Mouse (Mus musculus): ENCODE data around the gene Sox11.

Gene Sox11

DNA sequence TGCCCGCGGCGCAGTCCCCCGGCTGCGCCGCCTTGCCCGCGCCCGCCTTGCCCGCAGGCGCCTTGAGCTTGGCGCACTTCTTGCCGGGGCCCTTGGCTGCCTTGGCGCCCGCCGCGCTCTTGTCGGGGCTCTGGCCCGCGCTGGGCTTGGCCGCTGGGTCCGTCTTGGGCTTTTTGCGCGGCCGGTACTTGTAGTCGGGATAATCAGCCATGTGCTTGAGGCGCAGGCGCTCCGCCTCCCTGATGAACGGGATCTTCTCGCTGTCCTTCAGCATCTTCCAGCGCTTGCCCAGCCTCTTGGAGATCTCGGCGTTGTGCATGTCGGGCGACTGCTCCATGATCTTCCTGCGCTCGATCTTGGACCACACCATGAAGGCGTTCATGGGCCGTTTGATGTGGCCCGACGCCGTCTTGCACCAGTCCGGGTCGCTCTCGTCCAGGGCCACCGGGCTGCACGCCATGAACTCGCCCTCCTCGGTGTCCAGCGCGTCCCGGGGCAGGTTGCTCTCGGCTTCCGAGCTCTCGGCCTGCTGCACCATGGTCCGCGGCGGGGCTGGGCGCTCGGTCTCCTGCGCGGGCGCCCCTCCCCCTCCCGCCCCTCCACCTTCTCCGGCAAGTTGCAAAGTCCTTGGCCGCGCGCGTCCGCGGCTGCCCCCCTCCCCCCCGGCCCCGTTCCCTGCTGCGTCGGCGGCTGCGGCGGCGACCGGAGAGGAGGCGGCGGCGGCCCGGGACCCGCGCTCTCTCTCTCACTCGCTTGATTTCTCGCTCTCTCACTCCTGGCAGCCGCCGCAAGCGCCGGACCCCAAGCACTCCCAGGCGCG lies at the start of gene Sox11:
Sox11 (minus strand) TSS at position 704 of the 820 bp plus-strand sequence.
- no peak for DNase-seq (ENCODE audit: low read depth, low spot score)

DNA sequence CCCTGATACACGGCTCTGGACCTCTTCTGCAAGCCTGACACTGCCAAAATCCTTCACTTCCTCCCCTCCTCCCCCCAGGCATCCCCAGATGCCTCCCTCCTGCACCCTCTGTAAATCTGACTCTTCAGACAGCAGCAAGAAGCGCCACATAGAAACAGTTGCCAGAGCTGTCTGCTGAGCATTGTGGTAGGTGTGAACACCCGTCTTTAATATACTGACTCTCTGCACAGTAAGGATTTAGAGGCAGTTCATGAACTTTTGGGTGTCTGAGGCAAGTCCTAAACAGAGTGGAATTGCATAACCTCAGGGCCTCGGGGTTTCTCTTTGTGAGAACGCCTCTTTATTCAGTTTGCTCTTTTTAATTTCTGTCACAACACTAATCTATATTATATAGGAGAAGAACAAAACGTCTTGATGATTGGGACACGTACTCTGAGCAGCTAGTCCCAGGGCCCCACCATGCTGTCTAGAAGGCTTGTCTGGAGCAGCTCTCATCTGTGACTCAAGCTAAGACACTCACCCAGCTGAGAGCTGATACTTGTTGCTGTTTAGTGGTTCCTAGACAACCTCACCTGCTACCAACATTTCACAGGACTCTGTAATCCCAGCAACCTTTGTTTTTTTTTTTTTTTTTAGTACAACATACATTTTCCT lies 49.4 kb upstream of the Sox11 start:
- DNase-seq (ENCODE audit: low read depth, low spot score) = no peak

- DNase-seq (ENCODE audit: low read depth, low spot score) = no peak
These were observed 48.1 kb upstream of the Sox11 start for GRCm38 (mm10) chr12:27390439-27390838.

GRCm38 (mm10) chr12:27389429-27389828 lies 47.1 kb upstream of the Sox11 start:
- DNase-seq (ENCODE audit: low read depth, low spot score) = no peak

GRCm38 (mm10) chr12:27372505-27372904 lies 30.1 kb upstream of the Sox11 start:
- no peak for DNase-seq (ENCODE audit: low read depth, low spot score)

DNA sequence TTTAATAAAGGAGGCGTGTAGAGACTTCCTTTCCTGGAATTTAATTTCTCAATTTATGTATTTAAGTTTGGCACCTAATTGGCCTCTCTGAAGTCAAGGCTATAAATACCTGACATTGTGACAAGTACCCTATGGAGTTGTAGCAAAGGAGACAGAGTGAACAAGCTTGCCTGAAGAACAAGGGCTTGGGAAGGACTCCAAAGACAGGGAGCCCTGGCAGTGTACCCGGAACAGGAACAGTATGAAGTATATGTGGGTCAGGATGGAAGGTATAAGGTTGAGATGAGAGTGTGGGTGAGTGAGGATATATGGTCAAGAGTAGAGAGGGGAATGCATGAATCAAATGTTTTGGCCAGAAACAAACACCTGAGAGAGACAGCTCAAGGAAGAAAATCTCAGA lies 28.4 kb upstream of the Sox11 start:
- no peak for DNase-seq (ENCODE audit: low read depth, low spot score)

DNA sequence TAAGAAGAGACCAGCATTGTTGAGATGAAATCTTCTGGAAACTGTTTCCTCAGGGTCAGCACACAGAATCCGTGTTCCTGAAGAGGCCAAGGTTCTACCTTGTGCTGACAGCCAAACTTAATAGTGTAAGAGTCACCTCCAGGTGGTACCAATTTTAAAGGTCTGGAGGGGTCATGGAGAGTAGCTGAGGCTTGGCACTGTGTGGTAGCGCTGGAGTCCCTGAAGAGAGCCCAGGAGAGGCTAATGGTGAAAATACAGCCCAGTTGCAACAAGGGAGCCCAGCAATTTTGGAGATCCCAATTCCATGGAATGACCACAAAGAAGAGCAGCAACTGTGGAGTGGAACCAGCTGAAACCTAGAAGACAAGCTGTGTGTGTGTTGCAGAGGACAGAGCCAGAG lies 25.1 kb upstream of the Sox11 start:
- no peak for DNase-seq (ENCODE audit: low read depth, low spot score)

DNA sequence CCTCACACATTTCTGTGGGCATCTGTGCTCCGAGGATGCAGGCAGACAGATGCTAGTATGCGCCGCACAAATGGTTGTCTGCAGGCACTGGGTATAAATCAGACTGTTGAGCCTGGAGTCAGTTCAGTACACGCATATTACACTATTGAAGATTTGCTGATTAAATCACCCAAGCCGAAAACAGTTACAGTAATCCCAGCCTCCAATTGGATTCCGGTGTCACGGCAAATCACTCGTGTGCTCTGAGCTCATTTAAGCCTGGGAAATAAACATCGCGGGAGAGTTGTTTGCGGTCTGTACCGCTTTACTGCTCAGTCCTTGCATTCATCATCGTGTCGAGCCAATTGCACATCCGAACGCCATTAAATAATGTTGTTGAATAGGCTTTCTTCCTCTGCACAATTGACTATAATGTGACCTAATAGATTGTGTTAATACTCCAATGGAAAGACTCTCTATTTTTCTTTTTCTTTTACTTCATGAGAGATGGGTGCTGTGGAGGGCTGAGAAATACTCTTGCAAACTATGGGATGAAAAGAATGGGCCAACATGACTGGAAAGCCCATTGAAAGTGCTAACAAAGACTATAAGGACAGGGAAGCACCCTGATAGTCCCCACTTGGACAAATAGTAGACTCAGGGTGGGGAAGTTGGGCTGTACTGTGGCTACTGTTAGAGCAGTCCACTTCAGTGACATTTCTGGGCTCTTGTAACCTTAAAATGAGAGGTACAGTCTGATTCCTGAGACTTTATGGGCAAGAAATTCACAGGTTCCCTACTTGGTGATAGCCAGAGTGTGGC lies 21.7 kb upstream of the Sox11 start:
- DNase-seq (ENCODE audit: low read depth, low spot score) = no peak

GRCm38 (mm10) chr12:27357076-27357637 lies 14.8 kb upstream of the Sox11 start:
- DNase-seq (ENCODE audit: low read depth, low spot score) = no peak

- DNase-seq (ENCODE audit: low read depth, low spot score) = no peak
These were observed 14.2 kb upstream of the Sox11 start for GRCm38 (mm10) chr12:27356571-27356970.

GRCm38 (mm10) chr12:27343606-27344410 lies 1.4 kb upstream of the Sox11 start:
- no peak for DNase-seq (ENCODE audit: low read depth, low spot score)

GRCm38 (mm10) chr12:27342691-27343605 lies 574 bp upstream of the Sox11 start:
- peak; percentile 71 for DNase-seq (ENCODE audit: low read depth, low spot score)

DNA sequence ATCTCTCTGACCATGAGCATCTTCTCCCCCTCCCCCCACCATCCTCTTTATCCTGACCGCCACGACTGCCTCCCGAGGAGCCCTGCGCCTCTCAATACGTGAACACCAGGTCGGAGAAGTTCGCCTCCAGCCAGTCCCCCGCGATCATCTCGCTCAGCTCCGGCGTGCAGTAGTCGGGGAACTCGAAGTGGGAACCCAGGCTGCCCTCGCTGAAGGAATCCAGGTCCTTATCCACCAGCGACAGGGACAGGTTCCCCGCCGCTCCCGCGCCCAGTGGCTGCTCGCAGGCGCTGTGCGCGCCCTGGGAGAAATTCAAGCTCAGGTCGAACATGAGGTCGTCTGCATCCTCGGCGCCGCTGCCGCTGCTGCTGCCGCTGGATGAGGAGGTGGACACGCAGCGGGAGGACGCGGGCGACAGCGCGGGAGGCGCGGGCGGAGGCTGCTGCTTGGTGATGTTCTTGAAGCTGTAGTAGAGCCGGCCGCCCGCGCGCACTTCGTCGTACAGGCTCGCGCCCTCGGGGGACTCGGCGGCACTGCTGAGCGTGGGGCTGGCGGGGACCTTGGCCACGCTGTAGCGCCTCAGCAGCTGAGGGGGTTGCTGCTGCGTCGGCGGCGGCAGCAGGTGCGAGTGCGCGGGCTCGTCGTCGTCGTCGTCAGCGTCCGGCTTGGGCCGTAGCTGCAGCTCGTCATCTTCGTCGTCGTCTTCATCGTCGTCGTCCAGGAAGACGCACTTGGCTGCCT lies 1.1 kb downstream of the Sox11 start:
- no peak for DNase-seq (ENCODE audit: low read depth, low spot score)

DNA sequence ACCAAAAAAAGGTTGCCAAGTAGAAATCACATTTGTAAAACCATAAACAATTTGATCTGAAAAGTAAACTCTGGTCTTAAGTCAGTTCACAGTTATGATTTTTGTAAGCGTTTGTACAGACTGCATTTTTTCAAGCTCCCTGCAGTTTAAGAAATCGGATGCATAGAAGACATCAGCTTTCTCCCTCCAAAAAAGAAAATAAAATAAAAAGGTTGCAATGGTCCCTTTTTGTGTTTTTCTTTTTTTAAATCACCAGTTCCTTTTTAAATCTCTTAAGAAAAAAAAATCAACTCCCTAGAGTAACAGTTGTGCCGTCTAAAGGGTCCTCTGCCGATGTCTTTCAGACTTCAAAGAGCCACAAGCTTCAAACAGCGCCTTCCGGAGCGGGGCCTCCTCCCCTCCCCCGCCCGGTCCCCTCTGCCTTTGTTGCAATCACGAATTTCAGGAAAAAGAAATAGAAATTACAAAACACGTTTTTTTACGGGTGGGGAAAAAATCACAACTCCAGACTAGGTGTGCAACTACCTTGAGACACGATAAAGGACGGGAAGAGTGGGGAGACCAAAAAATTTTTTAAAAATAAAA lies 1.8 kb downstream of the Sox11 start:
- DNase-seq (ENCODE audit: low read depth, low spot score) = no peak

- no peak for DNase-seq (ENCODE audit: low read depth, low spot score)
These were observed 3.1 kb downstream of the Sox11 start for GRCm38 (mm10) chr12:27339171-27339751.

GRCm38 (mm10) chr12:27338721-27339170 lies 3.6 kb downstream of the Sox11 start:
- no peak for DNase-seq (ENCODE audit: low read depth, low spot score)

GRCm38 (mm10) chr12:27338116-27338515 lies 4.3 kb downstream of the Sox11 start:
- no peak for DNase-seq (ENCODE audit: low read depth, low spot score)

DNA sequence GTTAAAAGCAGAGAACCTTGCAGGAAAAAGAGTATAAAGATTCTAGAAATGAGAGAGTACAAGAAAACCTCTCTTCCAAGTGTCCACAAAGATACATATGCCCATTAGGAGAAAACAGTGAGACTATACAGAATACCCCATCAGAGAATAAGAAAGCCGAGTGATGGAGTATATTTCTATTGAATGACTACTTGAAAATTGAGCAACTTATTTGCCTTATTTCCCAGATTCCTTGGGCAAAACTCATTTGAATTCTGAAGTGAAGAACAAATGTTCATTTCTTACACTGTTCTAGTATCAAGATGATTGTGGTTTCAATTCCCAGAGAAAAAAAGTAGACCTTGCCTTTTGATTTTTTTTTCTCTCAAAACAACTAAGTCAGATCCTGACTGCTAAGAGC lies 4.9 kb downstream of the Sox11 start:
- DNase-seq (ENCODE audit: low read depth, low spot score) = no peak

GRCm38 (mm10) chr12:27336801-27337200 lies 5.6 kb downstream of the Sox11 start:
- no peak for DNase-seq (ENCODE audit: low read depth, low spot score)
